Mouse (Mus musculus) stomach, embryonic 14.5 days (tissue): ENCODE measurements at regions not wholly inside any gene's neighbourhood (a gene's known extent, or its start where the extent isn't known, plus 50 kb on each side); places are given as distances from the start of the nearest gene placed in this dataset.
A peak's percentile ranks its signal among the peaks of the same experiment; 100 is the strongest.

Source experiments
- ATAC-seq: fragments of 200-750 bp; cut with Nextera tagmentation; 2 replicates; pipeline ENCODE4 v1.8.0; 2017; ENCODE audit warnings: low read depth, moderate TSS enrichment; ENCODE audit not compliant: insufficient number of reproducible peaks, insufficient read depth, low FRiP score
- H3K27ac ChIP-seq: fragments of 300-500 bp; sonication (generic); 2 replicates; pipeline ENCODE4 v1.5.1; 2014; ENCODE audit warnings: mild to moderate bottlenecking, low read length, moderate library complexity, mixed read lengths
- H3K27me3 ChIP-seq: fragments of 300-500 bp; sonication (generic); 2 replicates; pipeline ENCODE4 v1.6.1; 2014; ENCODE audit warnings: low read length, control low read depth, mixed read lengths; ENCODE audit not compliant: control insufficient read depth, insufficient read depth
- H3K36me3 ChIP-seq: fragments of 300-500 bp; sonication (generic); 2 replicates; pipeline ENCODE4 v1.6.1; 2014; ENCODE audit warnings: mild to moderate bottlenecking, control low read depth, low read length, moderate library complexity, mixed read lengths; ENCODE audit not compliant: control insufficient read depth, insufficient read depth
- H3K4me1 ChIP-seq: fragments of 300-500 bp; sonication (generic); 2 replicates; pipeline ENCODE4 v1.6.1; 2014; ENCODE audit warnings: low read length, control low read depth, mixed read lengths; ENCODE audit not compliant: control insufficient read depth, insufficient read depth
- H3K4me2 ChIP-seq: fragments of 300-500 bp; sonication (generic); replicated peaks from 2 replicates; pipeline ENCODE4 v1.6.1; 2014; ENCODE audit warnings: low read depth, low read length, control low read depth
- H3K4me3 ChIP-seq: fragments of 300-500 bp; sonication (generic); 2 replicates; pipeline ENCODE4 v1.5.1; 2014; ENCODE audit warnings: low read depth, low read length, control low read depth
- H3K9ac ChIP-seq: fragments of 300-500 bp; sonication (generic); replicated peaks from 2 replicates; pipeline ENCODE4 v1.6.1; 2014; ENCODE audit warnings: low read depth, mild to moderate bottlenecking, control low read depth, low read length, moderate library complexity, mixed read lengths
- H3K9me3 ChIP-seq: fragments of 300-500 bp; sonication (generic); 2 replicates; pipeline ENCODE4 v1.6.1; 2016; ENCODE audit warnings: low read depth, low read length, control low read depth; ENCODE audit not compliant: control insufficient read depth
- WGBS: fragments of 180-500 bp; shearing (Covaris S2); extraction: QIAGEN DNeasy Blood & Tissue Kit; methylation state at CpG from one replicate; pipeline ENCODE4 v1.1.7; 2014; 5-methylcytosine and 5-hydroxymethylcytosine counted together

- no peak for ATAC-seq
- Histone ChIP-seq H3K9me3 (no peaks in the 10 kb centered on the region), H3K9ac (no peak overlapping the region), H3K4me3 (no peak overlapping the region), H3K4me2 (no peak overlapping the region), H3K36me3 (no peaks in the 10 kb centered on the region), H3K4me1 (peaks cover 14% of the 10 kb centered on the region), H3K27me3 (no peaks in the 10 kb centered on the region), H3K27ac (no peak overlapping the region)
- 57% methylated on average over 5 of the region's 5 CpGs for WGBS
Measured at GRCm38 (mm10) chr12:70711030-70711429, 114.3 kb upstream of the Frmd6 start.

GRCm38 (mm10) chr12:70712322-70713024 lies 112.8 kb upstream of the Frmd6 start:
- no peak for ATAC-seq
- no peaks in the 10 kb centered on the region for H3K36me3 ChIP-seq
- H3K4me2 ChIP-seq, result no peak overlapping the region
- no peak overlapping the region for H3K4me3 ChIP-seq
- no peak overlapping the region; the same call in 1 of the 2 replicates for H3K27ac ChIP-seq
- H3K27me3 ChIP-seq, result no peaks in the 10 kb centered on the region
- no peak overlapping the region for H3K9ac ChIP-seq
- 13% methylated on average over 5 of the region's 5 CpGs for WGBS
- H3K4me1 ChIP-seq, result peaks cover 14% of the 10 kb centered on the region
- H3K9me3 ChIP-seq, result no peaks in the 10 kb centered on the region

- H3K4me2 ChIP-seq, result no peak overlapping the region
Measured at GRCm38 (mm10) chr12:70713499-70714280, 111.6 kb upstream of the Frmd6 start.

GRCm38 (mm10) chr12:70714281-70714679 lies 111.0 kb upstream of the Frmd6 start:
- H3K4me3 ChIP-seq, result no peak overlapping the region
- peaks cover 20% of the 10 kb centered on the region for H3K4me1 ChIP-seq
- ATAC-seq, result no peak
- H3K9me3 ChIP-seq, result no peaks in the 10 kb centered on the region
- no peak overlapping the region for H3K4me2 ChIP-seq
- no peak overlapping the region for H3K9ac ChIP-seq
- H3K36me3 ChIP-seq, result no peaks in the 10 kb centered on the region
- WGBS, result 69% methylated on average over 11 of the region's 11 CpGs
- H3K27me3 ChIP-seq, result no peaks in the 10 kb centered on the region
- no peak overlapping the region for H3K27ac ChIP-seq

More at GRCm38 (mm10) chr12:70713499-70714280, 111.6 kb upstream of the Frmd6 start:
- Histone ChIP-seq H3K9me3 (no peaks in the 10 kb centered on the region), H3K36me3 (no peaks in the 10 kb centered on the region), H3K4me1 (peaks cover 16% of the 10 kb centered on the region), H3K27ac (no peak overlapping the region), H3K9ac (no peak overlapping the region), H3K27me3 (no peaks in the 10 kb centered on the region), H3K4me3 (no peak overlapping the region)
- ATAC-seq, result no peak
- 42% methylated on average over 18 of the region's 18 CpGs for WGBS

GRCm38 (mm10) chr12:70715836-70716235 lies 109.5 kb upstream of the Frmd6 start:
- no peak overlapping the region for H3K9ac ChIP-seq
- WGBS, result 93% methylated on average over 2 of the region's 2 CpGs
- H3K4me2 ChIP-seq, result no peak overlapping the region
- no peak overlapping the region for H3K27ac ChIP-seq
- no peaks in the 10 kb centered on the region for H3K27me3 ChIP-seq
- H3K9me3 ChIP-seq, result no peaks in the 10 kb centered on the region
- no peak overlapping the region for H3K4me3 ChIP-seq
- peaks cover 21% of the 10 kb centered on the region for H3K4me1 ChIP-seq
- H3K36me3 ChIP-seq, result no peaks in the 10 kb centered on the region
- no peak for ATAC-seq

GRCm38 (mm10) chr12:70718602-70719001 lies 106.7 kb upstream of the Frmd6 start:
- Histone ChIP-seq H3K4me2 (no peak overlapping the region), H3K9ac (no peak overlapping the region), H3K4me1 (peaks cover 11% of the 10 kb centered on the region; the same call in 1 of the 2 replicates), H3K27ac (no peak overlapping the region), H3K27me3 (no peaks in the 10 kb centered on the region), H3K4me3 (no peak overlapping the region), H3K36me3 (no peaks in the 10 kb centered on the region), H3K9me3 (no peaks in the 10 kb centered on the region)
- 37% methylated on average over 1 of the region's 1 CpGs for WGBS
- ATAC-seq, result no peak

- Histone ChIP-seq H3K4me2 (no peak overlapping the region), H3K36me3 (no peaks in the 10 kb centered on the region), H3K27me3 (no peaks in the 10 kb centered on the region), H3K4me1 (peaks cover 7% of the 10 kb centered on the region; the same call in 1 of the 2 replicates), H3K9me3 (no peaks in the 10 kb centered on the region), H3K4me3 (no peak overlapping the region), H3K9ac (no peak overlapping the region), H3K27ac (no peak overlapping the region)
- WGBS, result 53% methylated on average over 4 of the region's 4 CpGs
- ATAC-seq, result no peak
Measured at GRCm38 (mm10) chr12:70719255-70719654, 106.1 kb upstream of the Frmd6 start.

GRCm38 (mm10) chr12:70720178-70720894 lies 105.0 kb upstream of the Frmd6 start:
- H3K4me2 ChIP-seq, result no peak overlapping the region
- ATAC-seq, result peak; percentile 56; the same call in 1 of the 2 replicates
- WGBS, result 67% methylated on average over 12 of the region's 12 CpGs
- no peak overlapping the region for H3K27ac ChIP-seq
- no peaks in the 10 kb centered on the region for H3K36me3 ChIP-seq
- H3K9me3 ChIP-seq, result no peaks in the 10 kb centered on the region
- no peak overlapping the region for H3K9ac ChIP-seq
- peaks cover 7% of the 10 kb centered on the region; the same call in 1 of the 2 replicates for H3K4me1 ChIP-seq
- H3K27me3 ChIP-seq, result no peaks in the 10 kb centered on the region
- H3K4me3 ChIP-seq, result no peak overlapping the region
